Mouse (Mus musculus) cerebellum, adult 2 months (tissue): ENCODE measurements around the gene Mpp3. TPM values are rescaled to one million over a fixed set of nuclear protein-coding genes. Genes with fewer than 3 reads are reported as not detected.

ENCODE experiments used
- DNase-seq, 2 experiments: peaks; one replicate each; pipeline ENCODE4 v3.0.0; 2021
- H3K27ac ChIP-seq: fragments of 200-500 bp; 2 replicates; pipeline ENCODE4 v1.5.1; 2012; ENCODE audit warnings: low read length, control low read depth, inconsistent platforms; ENCODE audit not compliant: insufficient read depth
- H3K27me3 ChIP-seq: fragments of 200-500 bp; 2 replicates; pipeline ENCODE4 v1.6.1; 2012; ENCODE audit warnings: inconsistent platforms, mild to moderate bottlenecking, low read length, moderate library complexity; ENCODE audit not compliant: control insufficient read depth, insufficient read depth
- H3K4me1 ChIP-seq: fragments of 200-500 bp; 2 replicates; pipeline ENCODE4 v1.6.1; 2011; ENCODE audit warnings: low read length; ENCODE audit not compliant: control insufficient read depth, insufficient read depth
- H3K4me3 ChIP-seq: fragments of 200-500 bp; replicated peaks from 2 replicates; pipeline ENCODE3; 2011; ENCODE audit warnings: mild to moderate bottlenecking, low read depth, low read length, control low read depth; ENCODE audit not compliant: insufficient read depth
- CTCF ChIP-seq: fragments of 200-500 bp; IDR thresholded peaks from 2 replicates; pipeline ENCODE4 v1.5.1; 2011; ENCODE audit warnings: low read depth, mild to moderate bottlenecking, control low read depth, low read length, moderate library complexity, borderline replicate concordance; ENCODE audit not compliant: insufficient read depth
- POLR2A ChIP-seq: fragments of 200-500 bp; IDR thresholded peaks from 2 replicates; pipeline ENCODE4 v1.6.1; 2011; ENCODE audit warnings: low read length, control low read depth, borderline replicate concordance; ENCODE audit not compliant: insufficient read depth
- WGBS: fragments of 180-500 bp; shearing (Covaris S2); methylation state at CpG from one replicate; pipeline ENCODE4 v1.1.7; 2018; 5-methylcytosine and 5-hydroxymethylcytosine counted together
- polyA plus RNA-seq: library from polyadenylated mRNA; depleted of rRNA; stranded (reverse); fragments of >200 nt; gene quantifications from 2 replicates; pipeline ENCODE4 v1.2.3, GENCODE M21; 2012

Gene Mpp3
- polyA plus RNA-seq, 1 experiment: 158 TPM

DNA sequence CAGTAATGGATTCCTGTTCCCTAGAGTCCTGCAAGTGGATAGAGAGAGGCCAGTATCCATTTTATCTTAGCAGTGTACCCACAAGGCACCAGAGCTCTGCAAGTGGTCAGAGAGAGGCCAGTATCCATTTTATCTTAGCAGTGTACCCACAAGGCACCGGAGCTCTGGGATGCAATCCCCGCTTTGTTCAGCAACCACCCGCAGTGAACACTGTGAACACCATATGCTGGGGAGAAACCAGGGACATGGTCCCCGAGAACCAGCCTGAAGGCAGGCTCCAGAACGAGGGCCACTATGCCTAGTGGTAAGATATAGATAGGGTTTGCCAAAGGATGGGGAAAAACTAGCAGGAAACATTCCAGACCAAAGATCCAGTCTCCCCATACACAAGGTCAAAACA is 49.1 kb downstream of the Mpp3 start:
- peak; percentile 59 to 64 for DNase-seq
- TF ChIP-seq POLR2A: no peak
- TF ChIP-seq CTCF: no peak
- Histone ChIP-seq H3K27ac (peak overlapping the region; percentile 68), H3K27me3 (no peaks in the 10 kb centered on the region), H3K4me1 (peaks cover 44% of the 10 kb centered on the region), H3K4me3 (no peak overlapping the region)
- WGBS: 13% methylated on average over 5 of the region's 5 CpGs

DNA sequence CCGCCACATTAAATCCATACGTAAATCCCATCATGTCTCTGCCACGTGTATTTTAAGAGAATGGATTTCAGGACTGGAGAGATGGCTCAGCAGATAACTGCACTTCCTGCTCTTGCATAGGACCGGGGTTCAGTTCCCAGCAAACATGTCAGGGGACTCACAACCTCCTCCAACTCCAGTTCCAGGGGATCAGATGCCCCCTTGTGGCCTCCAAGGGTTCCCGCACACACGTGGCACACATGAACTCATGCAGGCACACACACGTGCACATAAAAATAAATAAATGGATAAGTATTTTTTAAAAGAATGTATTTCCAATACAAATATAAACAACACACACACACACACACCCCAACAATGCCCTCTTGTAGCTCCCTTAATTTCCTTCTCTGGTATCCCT is 51.3 kb downstream of the Mpp3 start:
- no peak for DNase-seq
- Histone ChIP-seq H3K27me3 (no peaks in the 10 kb centered on the region), H3K27ac (no peak overlapping the region), H3K4me1 (peaks cover 38% of the 10 kb centered on the region), H3K4me3 (no peak overlapping the region)
- TF ChIP-seq CTCF (peak; percentile 23; the same call in 1 of the 2 replicates), POLR2A (no peak)
- WGBS: 94% methylated on average over 7 of the region's 7 CpGs

DNA sequence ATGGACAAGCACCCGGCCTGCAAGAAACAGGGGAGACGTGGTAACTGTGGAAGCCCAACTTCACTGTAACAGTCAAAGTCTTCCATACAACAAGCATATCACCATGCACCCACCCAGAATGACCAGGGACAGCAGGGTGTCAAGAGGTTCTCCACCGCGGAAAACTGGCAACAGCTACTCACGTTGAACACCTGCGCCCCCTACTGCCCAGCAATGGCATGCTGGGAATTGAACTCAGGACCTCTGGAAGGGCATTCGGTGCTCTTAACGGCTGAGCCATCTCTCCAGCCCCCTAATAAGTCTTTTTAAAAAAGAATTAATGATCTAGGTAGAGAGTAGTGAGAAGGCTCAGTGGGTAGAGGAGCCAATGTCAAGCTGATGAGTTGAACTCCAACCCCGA is 53.3 kb downstream of the Mpp3 start:
- Histone ChIP-seq H3K4me1 (peaks cover 30% of the 10 kb centered on the region), H3K27me3 (no peaks in the 10 kb centered on the region), H3K27ac (no peak overlapping the region), H3K4me3 (no peak overlapping the region)
- DNase-seq: peak in 1 of 2 experiments; percentile 41
- peak; percentile 43; the same call in 1 of the 2 replicates for TF ChIP-seq CTCF
- no peak for TF ChIP-seq POLR2A
- WGBS: 53% methylated on average over 9 of the region's 9 CpGs

DNA sequence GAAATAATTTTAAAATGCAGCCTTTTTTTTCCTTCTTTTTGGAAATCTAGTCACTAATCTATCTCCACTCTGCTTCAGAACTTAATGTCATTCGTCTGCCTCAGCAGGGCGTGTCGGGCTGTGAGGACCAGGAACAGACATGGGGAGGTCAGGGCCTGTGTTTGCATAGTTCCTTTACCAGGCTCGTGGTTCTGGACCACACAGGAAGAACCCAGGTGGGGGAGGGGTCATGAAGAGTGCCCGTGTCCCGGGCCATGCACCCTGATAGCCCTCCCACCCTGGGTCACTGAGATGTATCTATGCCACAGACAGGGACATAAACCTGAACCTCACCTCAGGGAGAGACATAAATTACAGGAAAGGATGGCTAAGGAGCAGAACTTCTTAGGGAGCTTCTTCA is 54.1 kb downstream of the Mpp3 start:
- H3K27me3 ChIP-seq: no peaks in the 10 kb centered on the region
- DNase-seq: no peak
- TF ChIP-seq CTCF (no peak), POLR2A (no peak)
- no peak overlapping the region for H3K4me3 ChIP-seq
- 69% methylated on average over 6 of the region's 6 CpGs for WGBS
- peaks cover 26% of the 10 kb centered on the region for H3K4me1 ChIP-seq
- no peak overlapping the region for H3K27ac ChIP-seq

DNA sequence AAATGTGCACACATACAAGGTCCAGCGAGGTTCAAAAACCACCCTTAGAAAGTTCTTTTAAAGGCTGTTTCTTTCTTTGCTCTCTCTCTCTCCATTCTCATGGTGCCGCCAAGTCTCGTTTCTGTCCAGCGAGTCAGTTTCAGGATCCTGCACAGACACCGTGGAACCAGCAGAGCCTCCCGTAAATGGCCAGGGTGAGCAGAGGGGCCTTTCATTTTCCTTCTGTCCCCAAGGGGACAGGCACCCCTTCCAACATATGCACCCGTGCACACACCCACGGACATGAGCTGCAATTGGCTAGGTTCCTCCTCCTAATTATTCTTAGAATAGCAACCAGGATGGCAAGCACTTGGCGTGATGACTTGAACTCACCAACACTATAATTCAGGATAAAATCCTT is 54.8 kb downstream of the Mpp3 start:
- TF ChIP-seq POLR2A: no peak
- TF ChIP-seq CTCF: no peak
- Histone ChIP-seq H3K27me3 (no peaks in the 10 kb centered on the region), H3K27ac (no peak overlapping the region), H3K4me1 (peaks cover 20% of the 10 kb centered on the region), H3K4me3 (no peak overlapping the region)
- DNase-seq: no peak
- 49% methylated on average over 9 of the region's 9 CpGs for WGBS

DNA sequence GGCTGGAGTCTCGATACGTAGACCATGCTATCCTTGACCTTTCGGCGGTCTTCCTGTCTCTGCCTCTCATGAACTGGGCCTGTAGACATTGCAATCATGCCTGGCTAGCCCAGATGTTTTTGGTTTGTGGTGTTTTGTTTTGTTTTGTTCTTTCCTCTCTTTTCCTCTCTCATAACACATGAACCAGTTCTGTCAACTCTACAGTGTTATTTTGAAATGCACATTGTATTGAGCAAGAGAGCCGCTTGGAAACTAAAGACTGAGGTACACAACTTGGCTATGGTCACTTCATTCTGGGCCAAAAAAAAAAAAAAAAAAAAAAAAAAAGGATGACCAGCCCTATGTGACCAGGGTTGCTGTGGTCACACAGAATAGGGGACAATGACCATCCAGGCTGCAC is 55.6 kb downstream of the Mpp3 start:
- H3K27ac ChIP-seq: no peak overlapping the region
- TF ChIP-seq CTCF (no peak), POLR2A (no peak)
- H3K27me3 ChIP-seq: no peaks in the 10 kb centered on the region
- no peak overlapping the region for H3K4me3 ChIP-seq
- H3K4me1 ChIP-seq: peaks cover 18% of the 10 kb centered on the region; the same call in 1 of the 2 replicates
- no peak for DNase-seq
- 88% methylated on average over 5 of the region's 5 CpGs for WGBS

DNA sequence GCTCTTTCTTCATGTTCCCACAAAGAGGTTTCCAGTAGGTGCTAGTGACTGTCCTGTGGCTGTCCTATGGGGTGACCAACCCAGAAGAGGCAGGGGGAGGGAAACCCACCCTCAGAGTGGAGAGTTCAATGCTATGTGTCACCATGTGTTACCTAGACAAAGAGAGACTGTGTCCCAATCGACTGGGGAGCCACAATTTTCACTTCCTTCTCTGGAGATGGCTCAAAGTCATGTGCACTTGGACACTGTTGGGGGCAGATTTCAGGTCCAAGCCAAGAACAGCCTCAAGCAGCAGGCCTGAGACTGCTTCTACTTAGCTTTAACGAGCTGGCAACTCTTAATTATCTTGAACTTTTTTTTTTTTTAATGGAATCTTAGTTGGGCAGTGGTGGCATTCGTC is 56.2 kb downstream of the Mpp3 start:
- no peak overlapping the region for H3K27ac ChIP-seq

DNA sequence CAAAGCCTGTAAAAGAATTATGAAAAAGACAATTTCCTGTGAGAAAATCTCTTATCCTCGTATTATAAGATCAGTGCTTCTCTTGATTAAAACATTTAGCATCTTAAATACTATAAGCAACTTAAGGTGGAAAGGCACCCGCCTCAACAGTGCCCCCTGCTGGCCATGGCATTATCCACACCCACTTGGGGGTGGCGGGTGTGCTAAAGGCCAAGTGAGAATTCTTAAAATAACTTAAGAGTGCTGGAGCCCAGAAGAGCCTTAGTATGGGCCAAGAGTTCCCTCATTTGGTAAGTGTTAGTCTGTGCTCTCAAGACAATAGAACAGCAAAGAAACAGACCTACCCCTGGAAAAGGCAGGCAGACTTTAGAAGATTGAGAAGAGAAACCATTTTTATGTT is 56.9 kb downstream of the Mpp3 start:
- WGBS: 53% methylated on average over 3 of the region's 3 CpGs
- H3K4me1 ChIP-seq: peaks cover 18% of the 10 kb centered on the region; the same call in 1 of the 2 replicates
- H3K27me3 ChIP-seq: no peaks in the 10 kb centered on the region
- H3K27ac ChIP-seq: no peak overlapping the region
- TF ChIP-seq CTCF (peak; percentile 57), POLR2A (no peak)
- H3K4me3 ChIP-seq: no peak overlapping the region
- DNase-seq: peak in 1 of 2 experiments; percentile 25

More for the DNA sequence above, 56.2 kb downstream of the Mpp3 start:
- TF ChIP-seq CTCF: no peak
- TF ChIP-seq POLR2A: no peak
- H3K27me3 ChIP-seq: no peaks in the 10 kb centered on the region
- 59% methylated on average over 3 of the region's 3 CpGs for WGBS
- no peak overlapping the region for H3K4me3 ChIP-seq
- peaks cover 18% of the 10 kb centered on the region; the same call in 1 of the 2 replicates for H3K4me1 ChIP-seq
- DNase-seq: no peak
